Mouse (Mus musculus) CD4-positive, CD25-positive, alpha-beta regulatory T cell, adult 2 months (primary cell): ENCODE measurements around the gene Atp2b4.

Source experiments
- DNase-seq: peaks from one replicate; pipeline ENCODE4 v3.0.0-alpha.2; 2012; ENCODE audit warnings: low read depth, low spot score

Gene Atp2b4

DNA sequence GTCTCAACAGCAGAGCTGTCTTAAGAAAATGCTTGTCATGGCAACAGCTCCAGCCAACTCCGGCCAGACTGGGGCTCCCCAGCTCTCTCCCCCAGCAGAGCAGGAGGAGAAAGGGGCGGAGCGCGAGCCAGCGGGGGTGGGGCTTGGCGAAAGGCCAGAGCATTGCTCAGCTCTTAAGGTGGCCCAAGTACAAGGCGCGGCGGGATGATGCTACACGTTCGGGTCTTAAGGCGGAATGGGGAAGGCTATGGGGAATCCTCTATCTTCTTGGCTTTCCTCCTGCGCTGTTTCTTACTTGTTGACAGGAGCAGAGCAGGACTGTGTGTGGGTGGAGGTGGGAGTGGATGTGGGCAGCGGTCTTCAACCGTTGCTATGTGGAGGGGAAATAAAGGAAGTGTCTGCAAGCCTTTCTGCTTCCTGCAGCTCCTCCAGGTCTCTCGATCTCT lies at the start of gene Atp2b4:
Atp2b4 (minus strand) TSS at position 94 of the 446 bp plus-strand sequence.
- DNase-seq, result peak; percentile 94

DNA sequence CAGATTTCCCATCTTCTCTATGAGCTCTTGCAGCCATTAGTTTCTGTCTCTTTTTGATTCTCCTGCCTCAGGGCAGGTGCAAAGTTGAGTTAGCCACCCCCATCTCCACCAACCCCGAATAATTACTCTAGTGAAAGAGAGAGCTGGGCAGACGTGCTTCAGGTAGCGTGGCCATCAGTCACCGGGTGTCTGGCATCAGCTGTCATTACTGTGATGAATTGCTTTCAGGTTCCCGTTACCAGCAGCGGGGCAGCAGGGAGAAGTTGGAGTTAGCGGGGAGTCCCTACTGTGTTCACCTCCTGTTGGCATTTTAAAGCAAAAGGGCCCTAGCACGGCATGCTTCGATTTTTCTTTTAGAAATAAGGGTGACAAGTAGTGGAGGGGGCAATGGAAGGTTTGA lies 43.9 kb upstream of the Atp2b4 start:
- DNase-seq, result no peak

DNA sequence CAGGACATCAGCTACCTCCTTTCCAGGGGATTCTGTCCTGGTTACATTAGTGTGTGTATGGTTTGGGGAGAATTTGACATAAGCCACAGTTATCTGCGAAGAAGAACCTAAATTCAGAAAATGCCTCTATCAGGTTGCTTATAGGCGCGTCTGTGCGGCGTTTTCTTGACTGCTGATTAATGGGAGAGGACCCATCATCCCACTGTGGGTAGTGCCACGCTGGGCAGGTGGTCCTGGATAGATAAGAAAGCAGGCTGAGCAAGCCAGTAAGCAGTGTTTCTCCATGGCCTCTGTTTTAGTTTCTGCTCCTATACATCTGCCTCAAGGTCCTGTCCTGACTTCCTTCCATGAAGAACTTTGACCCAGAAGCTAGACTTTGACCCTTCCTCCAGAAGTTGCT lies 43.1 kb upstream of the Atp2b4 start:
- no peak for DNase-seq

DNA sequence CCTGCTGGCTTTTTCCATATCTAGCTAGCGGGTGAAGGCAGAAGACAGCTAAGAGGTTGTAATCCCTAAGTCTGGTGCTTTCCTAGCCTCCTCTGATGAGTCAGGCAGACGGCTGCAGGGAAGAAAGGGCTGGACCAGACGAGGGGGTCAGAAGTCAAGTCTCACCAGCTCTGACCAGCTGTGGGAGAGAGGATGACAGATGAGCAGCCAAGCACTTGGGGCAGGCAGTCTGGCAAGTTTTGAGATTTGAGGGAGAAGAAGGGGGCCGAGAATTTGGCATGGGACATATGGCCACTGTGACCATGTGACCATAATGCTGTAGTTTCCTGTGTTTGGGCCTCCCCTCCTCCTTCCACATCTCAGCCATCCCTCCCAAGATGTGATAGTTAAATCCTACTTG lies 42.5 kb upstream of the Atp2b4 start:
- no peak for DNase-seq

DNA sequence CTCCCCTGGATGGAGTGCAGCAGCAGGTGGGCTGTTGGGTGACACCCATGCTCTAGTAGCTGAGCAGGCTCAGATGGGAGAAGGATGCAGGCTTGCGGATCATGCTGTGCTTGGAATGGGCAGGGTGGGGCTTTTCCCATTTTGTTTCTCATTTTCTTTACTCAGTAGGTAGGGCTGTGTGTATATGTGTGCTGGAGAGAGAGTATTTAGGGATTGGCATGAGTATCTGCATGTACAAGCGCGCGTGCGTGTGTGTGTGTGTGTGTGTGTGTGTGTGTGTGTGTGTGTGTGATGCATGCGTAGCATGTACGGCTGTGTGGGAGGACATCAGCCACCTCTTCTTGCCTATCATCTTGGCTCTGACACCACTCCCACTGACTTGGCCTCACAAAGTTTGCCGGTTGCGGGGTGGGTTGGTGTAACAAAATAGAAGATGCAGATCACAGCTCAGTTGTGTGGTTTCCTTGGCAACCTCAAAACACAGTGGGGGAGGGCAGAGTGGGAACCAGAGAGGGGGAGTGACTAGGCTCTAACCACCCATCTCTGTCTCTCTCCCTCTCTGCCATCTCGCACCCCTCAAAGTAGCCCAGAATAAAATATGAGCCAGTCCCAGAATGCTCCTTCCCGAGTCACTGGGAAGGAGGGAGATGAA lies 41.4 kb upstream of the Atp2b4 start:
- peak; percentile 75 for DNase-seq

DNA sequence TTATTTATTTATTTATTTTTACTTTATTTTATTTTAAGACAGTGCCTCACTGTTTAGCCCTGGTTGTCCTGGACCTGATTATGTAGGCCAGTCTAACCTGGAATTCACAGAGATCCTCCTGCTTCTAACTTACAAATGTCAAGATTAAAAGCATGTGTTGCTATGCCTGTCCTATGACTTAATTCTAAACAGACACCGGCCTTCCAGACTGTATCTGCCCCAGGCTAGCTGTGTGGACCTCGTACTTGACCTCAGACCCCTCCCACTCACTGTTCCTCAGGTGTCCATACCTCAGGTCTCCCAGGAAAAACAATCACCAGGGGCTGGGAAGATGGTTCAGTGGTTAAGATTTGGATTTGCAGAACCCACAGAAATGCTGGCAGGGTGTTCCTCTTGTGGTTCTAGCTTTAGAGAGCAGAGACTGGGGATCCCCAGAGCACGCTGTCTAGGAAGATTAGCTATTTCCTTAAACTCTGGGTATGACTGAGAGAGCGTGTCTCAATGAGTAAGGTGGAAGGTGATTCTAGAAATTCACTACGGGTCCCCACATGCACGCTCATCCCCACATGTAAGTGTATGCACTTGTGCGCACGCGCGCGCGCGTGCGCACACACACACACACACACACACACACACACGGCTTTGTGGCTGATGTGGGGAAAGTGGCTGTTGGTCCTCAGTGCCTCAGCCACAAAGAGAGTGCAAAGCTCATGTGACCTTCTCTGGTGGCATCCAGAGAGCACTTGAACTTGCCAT lies 40.5 kb upstream of the Atp2b4 start:
- DNase-seq, result peak; percentile 61

DNA sequence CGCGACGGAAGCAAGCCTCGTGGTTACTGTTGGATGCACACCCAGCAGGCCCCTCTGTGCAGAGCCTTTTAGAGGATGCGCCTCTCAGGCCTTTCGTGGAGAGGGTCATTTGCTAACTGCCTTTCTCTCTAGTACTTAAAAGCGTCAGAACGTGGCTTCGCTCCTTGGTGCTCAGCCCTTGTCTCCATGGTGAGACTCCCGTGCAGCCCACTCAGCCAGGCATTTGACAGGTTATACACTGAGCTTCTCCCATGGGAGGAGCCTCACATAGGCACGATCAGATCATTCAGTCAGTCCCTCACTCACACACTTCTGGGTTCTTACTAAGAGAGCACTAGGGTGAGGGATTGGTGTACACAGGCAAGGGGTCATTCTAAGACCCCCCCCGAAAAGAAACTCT lies 39.7 kb upstream of the Atp2b4 start:
- DNase-seq, result no peak

DNA sequence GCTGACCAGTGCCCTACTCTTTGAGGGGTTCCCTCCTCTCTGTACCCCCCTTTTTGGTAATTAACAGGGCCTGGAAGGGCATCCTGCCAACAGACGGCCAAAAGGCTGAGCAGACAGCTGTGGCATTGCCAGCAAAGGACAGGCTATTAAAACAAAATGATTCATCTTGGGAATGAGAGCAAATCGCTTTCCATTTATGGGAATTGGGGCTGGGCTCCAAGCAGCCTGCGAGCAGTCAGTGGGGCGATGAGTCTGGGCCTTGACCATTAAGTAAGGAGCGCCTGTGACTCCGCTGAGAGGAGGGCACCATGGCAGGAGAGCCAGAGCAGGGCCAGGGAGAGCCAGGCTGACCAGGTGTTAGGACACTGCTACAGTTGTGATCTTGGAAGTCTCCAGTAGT lies 33.5 kb upstream of the Atp2b4 start:
- no peak for DNase-seq

DNA sequence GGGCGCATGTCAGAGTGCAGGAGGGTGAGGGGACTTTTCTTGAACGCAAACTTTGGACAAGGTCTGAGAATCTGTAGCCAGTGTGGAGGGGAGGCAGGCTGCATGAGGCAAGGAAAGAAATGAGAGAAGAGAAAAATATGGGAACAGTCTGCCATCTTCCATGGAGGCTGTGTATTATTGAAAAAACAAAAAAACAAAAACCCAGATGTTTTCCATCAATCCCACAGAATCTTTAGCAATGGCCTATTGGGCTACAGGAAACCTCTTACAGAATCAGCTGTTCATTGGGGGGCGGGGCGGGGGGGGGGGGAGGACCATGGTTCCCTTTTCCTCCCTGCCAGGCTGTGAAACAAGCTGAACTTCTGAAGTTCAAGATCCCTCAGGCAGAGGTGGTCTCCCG lies 31.9 kb upstream of the Atp2b4 start:
- DNase-seq, result no peak

DNA sequence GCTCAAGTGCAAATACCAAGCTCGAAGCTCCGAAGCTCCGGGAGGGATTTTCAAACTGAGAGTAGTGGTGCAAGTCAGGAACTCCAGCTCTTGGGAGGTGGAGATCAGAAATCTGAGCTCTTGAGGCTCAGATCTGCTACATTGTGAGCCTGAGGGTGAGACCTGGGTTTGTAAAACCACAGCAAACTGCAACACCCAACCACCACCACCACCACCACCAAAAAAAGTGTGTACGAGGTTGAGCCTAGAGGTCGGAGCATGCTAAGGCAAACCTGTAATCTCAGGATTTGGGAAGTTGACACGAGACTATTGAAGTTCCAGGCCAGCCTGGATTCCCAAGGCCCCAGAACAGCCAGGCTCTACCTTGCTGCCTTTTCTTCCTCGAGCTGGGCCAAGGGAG lies 25.4 kb upstream of the Atp2b4 start:
- no peak for DNase-seq

DNA sequence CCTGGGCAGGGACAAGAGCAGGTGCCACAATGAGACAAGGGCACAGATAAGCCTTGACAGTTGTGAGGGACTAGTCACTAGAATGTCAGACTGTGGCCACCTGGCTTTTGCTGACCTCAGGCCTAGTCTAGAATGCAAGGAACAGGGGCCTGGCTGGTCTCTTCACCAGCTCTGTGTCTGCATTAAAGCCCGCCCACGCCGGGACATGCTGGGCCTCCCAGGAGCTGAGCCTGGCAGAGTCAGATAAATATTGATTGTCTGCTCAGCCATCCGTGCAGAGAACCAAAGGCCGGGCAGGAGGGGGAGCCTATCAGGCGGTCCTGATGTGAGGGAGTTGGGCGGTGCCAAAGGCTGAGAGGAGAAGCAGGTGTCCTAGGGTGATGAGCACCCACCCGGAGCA lies 24.7 kb upstream of the Atp2b4 start:
- no peak for DNase-seq

DNA sequence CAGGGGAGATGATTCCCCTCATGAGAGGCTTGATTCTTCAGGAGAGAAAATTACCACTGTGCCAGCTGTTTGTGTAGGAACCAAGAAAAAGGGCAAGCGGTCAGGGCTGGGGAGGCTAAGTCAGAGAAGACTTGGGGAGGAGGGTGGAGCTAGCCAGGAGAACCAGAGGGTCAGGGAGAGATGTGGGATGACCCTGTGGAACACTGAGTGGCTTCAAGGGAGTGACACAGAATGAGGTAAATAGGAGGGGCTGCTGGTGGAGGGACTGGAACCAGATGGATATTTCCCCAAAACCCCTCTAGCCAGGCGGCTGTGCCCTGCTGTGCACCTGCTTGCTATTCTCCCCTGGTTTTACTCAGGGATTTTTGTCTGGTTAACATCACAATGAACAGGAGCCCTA lies 24.3 kb upstream of the Atp2b4 start:
- DNase-seq, result no peak

DNA sequence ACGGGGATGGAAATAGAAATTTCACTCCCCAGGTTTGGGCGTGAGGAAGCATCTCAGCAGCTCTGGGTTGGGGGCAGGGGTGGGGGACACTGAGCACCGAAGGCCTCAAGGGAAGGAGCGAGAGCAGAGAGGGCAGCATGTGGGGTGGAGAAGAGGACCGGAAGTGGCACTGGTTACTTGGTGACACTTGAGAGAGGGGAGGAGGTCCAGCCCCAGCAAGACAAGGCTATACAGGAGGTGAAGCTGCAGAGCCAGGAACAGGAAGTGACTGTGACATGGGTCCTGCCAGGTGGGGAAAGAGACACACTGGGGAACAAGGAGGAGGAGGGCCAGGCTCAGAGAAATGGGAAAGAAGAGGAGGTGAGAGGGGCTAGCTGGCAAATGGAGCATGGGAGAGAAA lies 20.3 kb upstream of the Atp2b4 start:
- DNase-seq, result peak; percentile 67

DNA sequence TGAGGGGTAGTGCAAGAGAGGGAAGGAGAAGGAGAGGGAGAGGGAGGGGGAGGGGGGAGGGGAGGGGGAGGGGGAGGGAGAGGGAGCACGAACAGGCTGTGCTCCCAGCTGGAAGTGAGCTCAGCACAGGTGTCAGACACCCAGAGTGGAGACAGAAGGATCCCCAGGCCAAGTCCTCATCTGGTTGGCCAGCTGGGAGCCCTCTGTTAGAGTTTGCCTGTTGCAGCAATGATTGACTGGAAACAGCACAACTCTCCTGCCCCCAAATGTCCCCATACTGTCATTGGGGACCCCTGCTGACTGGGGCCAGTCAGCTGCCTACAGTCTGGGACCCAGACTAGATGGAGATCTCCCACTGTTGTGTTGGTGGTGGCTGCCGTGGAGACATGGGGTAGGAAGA lies 19.3 kb upstream of the Atp2b4 start:
- DNase-seq, result peak; percentile 15

DNA sequence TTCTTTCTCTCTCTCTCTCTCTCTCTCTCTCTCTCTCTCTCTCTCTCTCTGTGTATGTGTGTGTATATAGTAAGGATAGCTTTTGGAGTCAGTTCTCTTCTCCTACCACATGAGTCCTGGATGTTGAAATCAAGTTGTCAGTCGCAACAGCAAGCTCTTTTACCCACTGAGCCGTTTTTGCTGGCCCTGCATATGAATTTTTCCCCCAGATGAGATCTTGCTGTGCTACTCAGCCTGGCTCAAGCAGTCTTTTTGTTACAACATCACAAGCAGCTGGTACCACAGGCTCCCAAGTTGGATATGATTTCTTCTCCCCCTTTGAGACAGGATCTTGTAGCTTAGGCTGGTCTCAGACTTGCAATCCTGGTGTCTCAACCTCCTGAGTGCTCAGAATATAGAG lies 17.7 kb upstream of the Atp2b4 start:
- no peak for DNase-seq

DNA sequence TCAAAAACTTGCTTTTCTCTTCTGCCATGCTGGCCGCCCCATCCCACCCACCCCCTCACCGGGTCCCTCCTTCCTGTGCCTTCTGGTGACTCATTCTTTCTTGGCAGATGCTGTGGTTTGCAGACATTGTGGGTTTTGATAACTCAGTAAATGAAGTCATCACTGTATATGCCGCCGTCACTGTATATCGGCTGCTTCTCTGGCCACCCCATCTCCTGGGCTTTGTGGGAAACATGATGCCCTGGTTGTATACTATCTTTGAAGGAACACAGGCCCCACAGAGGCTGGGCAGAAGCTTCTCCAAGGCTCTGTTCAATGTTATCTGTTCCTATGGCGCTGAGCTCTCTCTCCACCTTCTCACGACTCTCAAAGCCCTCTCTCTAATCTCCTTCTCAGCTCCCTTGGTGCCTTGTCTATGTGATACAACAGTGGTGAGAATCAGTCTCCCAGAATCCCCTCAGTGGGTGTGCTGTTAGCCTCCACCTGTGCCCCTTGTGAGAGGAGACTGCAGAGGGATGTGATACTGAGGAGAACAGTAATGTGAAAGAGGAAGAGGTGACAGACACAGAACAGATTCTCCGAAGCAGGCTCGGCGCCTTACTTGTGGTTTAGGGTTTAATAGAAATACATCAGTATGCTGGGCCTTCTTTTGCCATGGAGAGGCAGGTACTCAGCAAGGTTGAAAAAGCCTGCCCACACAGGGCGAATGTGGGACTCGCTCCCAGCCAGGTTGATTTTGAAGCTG lies 15.1 kb upstream of the Atp2b4 start:
- peak; percentile 86 for DNase-seq

DNA sequence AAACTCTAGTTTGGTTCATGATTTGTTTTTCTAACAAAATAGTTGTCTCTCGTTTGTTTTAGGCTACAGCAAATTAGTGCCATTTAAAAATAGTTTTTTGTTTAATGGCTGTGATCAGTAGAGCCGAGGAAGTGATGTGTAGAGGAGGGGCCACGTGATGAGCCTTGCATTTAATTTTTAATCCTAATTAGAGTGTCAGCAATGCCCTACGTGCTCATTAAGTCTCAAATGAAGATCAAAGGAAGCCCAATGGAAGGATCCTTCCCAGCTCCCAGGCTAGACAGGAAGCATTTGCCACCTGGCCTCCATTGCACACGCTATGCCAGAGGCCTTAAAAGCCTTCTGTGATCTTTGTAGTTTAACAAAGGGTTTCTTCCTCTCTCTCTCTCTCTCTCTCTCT lies 8.5 kb upstream of the Atp2b4 start:
- DNase-seq, result no peak

DNA sequence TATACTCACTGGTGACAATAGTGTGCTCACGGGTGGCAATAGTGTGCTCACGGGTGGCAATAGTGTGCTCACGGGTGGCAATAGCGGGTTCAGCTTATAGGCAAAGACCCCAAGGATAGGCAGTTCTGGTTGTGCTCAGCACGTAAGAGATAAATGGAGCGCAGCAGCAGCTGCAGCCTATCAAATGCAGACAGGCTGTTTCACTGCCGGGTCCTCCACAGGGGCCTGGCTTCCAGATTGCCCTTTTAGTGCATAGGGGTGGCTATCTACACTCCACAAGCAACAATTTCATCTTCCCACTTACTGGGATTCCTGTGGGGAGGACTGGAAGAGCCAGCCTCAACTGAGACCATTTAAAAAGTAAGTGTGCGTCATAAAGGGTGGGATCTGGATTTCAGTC lies 7.2 kb upstream of the Atp2b4 start:
- DNase-seq, result no peak

DNA sequence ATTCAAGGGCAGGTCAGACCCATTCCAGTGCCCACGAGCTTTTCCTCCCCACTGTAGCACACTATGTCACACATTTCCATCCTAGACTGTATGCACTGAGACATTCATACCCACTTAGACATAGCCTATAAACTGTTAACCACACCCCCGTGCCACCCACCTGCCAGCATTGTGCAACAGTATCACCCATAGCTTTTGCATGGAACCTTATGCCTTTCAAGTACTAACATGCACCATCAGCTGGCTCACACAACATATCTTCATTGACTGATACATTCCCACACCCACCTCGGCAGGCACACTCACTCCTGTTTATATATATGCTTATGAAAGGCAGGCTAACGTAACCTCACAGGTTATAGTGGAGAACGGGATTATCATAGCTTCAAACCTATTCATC lies 902 bp upstream of the Atp2b4 start:
- peak; percentile 26 for DNase-seq

DNA sequence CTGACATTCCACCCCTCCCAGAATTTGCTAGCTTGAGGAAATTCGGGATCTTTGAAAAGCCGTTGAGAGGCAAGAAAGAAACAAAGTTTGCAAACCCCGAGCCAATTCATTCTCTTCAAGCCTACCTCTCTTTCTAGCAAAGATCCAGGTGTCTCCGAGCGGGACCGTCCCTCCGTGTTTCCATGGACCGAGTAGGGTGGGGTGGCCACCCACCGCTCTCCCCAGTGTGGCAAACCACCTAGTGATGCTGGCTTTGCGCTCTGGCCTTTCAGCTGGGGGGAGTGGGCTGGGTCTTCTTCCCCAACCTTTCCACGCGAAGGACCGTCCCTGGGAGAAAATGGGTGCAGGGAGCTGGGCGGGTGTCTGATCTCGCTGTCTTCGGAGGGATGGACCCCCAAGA lies 329 bp downstream of the Atp2b4 start:
- peak; percentile 52 for DNase-seq

DNA sequence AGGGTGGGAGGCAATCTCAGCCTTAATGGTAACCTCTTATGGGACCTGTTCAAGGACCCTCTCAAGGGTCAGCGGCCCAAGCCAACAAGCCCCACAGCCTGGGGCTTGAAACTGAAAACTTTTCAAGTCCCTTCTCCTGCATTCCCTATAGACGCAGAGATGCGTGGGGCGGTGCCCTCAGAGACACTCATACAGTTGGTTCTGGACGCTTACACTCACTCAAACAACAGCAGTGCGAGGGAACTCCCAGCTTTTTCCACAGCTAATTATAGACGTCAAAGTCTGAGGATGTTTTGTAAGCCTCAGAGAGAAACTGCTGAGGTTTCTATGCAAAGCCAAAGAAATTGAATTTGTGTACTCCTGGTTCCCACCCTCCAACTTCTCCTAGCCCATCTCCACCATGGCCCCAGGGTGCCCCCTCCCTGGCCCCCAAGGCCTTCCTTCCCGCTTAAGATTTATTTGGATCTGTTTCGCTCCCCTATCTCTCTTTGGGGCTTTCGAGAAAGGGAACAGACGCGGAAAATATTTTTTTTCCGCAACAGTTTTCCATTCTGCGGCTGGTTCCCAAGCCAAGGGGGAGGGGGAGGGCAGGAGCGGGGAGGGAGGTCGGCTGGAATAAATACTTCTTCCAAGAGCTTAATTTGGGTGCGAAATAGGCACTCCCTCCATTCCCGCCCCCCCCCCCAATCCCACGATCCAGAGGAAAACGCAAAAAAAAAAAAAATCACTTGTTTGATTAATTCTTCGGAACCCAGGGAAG lies 975 bp downstream of the Atp2b4 start:
- peak; percentile 67 for DNase-seq

DNA sequence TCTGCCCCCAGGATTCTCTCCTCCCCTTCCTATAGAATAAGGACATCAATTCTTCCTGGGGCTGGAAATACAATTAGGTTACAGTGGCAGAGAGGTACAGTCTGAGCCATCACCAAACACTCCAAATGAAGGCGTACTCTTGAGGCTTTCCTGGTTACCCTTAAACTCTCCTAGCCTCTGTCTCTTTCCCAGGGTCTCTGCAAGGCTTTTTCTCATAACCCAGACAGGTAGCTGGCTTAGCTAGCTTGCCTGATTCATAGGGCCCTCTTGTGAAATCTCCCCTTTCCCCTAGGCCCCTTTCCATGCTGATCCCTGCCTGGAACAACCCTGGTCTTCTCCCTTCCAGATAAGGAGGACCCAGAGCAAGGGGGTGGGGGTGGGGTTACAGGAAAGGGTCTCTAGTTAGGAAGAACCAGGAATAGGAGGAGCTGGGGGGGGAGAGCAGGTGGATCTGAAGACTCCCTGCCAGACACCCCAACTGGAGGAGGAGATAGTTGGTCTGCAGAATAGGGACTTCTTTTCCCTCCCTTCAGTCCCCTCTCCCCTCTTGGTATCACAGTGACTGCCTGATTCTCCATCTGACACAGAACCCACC lies 1.9 kb downstream of the Atp2b4 start:
- DNase-seq, result peak; percentile 10
